Mouse (Mus musculus) liver, postnatal 0 days (tissue): ENCODE results near the gene Phpt1. TPM values are rescaled to one million over a fixed set of nuclear protein-coding genes. Genes with fewer than 3 reads are reported as not detected.

ENCODE experiments used
- ATAC-seq: fragments of 200-750 bp; cut with Nextera tagmentation; 2 replicates; pipeline ENCODE4 v1.8.0; 2017; ENCODE audit warnings: mild to moderate bottlenecking, moderate library complexity
- DNase-seq: peaks from one replicate; pipeline ENCODE4 v3.0.0-alpha.2; 2016
- H3K27ac ChIP-seq: fragments of 300-500 bp; sonication (generic); 2 replicates; pipeline ENCODE4 v1.5.1; 2014; ENCODE audit warnings: antibody characterized with exemption, moderate library complexity, mild to moderate bottlenecking, low read depth
- H3K27me3 ChIP-seq: fragments of 300-500 bp; sonication (generic); 2 replicates; pipeline ENCODE4 v1.6.1; 2014; ENCODE audit warnings: low read length, control low read depth, mixed read lengths; ENCODE audit not compliant: insufficient read depth
- H3K36me3 ChIP-seq: fragments of 300-500 bp; sonication (generic); replicated peaks from 2 replicates; pipeline ENCODE4 v1.6.1; 2014; ENCODE audit warnings: mild to moderate bottlenecking, control low read depth, low read length, moderate library complexity, mixed read lengths; ENCODE audit not compliant: insufficient read depth
- H3K4me1 ChIP-seq: fragments of 300-500 bp; sonication (generic); 2 replicates; pipeline ENCODE4 v1.6.1; 2014; ENCODE audit warnings: antibody characterized with exemption, mild to moderate bottlenecking, control low read depth; ENCODE audit not compliant: insufficient read depth
- H3K4me2 ChIP-seq: fragments of 300-500 bp; sonication (generic); 2 replicates; pipeline ENCODE4 v1.6.1; 2014; ENCODE audit warnings: low read depth, mild to moderate bottlenecking, low read length, moderate library complexity, mixed read lengths
- H3K4me3 ChIP-seq: fragments of 300-500 bp; sonication (generic); 2 replicates; pipeline ENCODE4 v1.5.1; 2014; ENCODE audit warnings: low read depth, low read length
- H3K9ac ChIP-seq: fragments of 300-500 bp; sonication (generic); replicated peaks from 2 replicates; pipeline ENCODE4 v1.6.1; 2014; ENCODE audit warnings: mild to moderate bottlenecking, moderate library complexity
- H3K9me3 ChIP-seq: fragments of 300-500 bp; sonication (generic); 2 replicates; pipeline ENCODE4 v1.6.1; 2016; ENCODE audit warnings: mild to moderate bottlenecking, control low read depth, low read length, mixed read lengths
- CTCF ChIP-seq: sonication (generic); IDR thresholded peaks from 2 replicates; pipeline ENCODE4 v1.5.1; 2016; ENCODE audit warnings: antibody characterized with exemption, low read depth
- EP300 ChIP-seq: IDR thresholded peaks from 2 replicates; pipeline ENCODE4 v1.6.1; 2016; ENCODE audit warnings: antibody characterized with exemption, low read depth, mild to moderate bottlenecking
- WGBS: fragments of 180-500 bp; shearing (Covaris S2); extraction: QIAGEN DNeasy Blood & Tissue Kit; methylation state at CpG from one replicate; pipeline ENCODE4 v1.1.7; 2014; ENCODE audit not compliant: insufficient replicate concordance; 5-methylcytosine and 5-hydroxymethylcytosine counted together
- polyA plus RNA-seq: library from polyadenylated mRNA; unstranded; fragments of >200 nt; fragmentation: Nextera tagmentation; extraction: Ambion mirVana; gene quantifications from 2 replicates; pipeline ENCODE4 v1.2.1, GENCODE M21; 2015

The Phpt1 gene
- polyA plus RNA-seq, 1 experiment from 2014 or later: 46.1 TPM

DNA sequence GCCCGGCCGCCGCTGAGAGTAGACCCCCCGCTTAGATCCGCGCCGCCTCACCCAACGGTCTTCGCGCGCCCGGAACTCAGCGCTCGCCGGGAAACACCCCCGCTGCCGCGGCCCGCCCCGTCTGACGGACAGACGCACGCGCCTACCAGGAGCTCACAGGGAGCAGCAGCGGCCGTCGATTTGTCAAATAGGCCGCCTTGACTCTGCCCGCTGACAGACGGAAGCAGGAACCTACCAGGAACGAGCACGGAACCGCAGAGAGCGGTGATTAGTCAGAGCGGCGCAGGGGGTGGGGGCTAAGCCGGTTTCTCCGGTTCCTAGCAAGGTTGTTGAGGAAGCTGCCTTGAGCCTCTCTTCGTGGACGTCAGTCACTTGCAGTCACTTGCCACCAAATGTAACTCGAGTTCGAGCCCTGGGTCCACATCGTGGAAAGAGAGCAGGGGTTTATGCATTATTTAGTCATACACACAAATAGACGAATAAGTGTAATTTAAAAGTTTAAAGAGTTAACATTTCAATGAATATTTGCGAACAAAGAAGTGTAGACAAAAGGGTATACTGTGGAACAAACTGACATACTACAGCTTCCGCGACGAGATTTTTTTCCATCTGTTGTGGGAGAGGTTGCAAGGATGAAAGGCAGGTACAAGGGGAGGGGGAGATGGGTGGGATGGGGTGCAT is 28.1 kb downstream of the Phpt1 start, which contains the start of gene Traf2:
Gene Traf2, minus strand, starts transcription at position 130 of the 681 bp plus-strand sequence.
- WGBS: 3% methylated on average over 48 of the region's 48 CpGs
- no peaks in the 10 kb centered on the region for H3K9me3 ChIP-seq

DNA sequence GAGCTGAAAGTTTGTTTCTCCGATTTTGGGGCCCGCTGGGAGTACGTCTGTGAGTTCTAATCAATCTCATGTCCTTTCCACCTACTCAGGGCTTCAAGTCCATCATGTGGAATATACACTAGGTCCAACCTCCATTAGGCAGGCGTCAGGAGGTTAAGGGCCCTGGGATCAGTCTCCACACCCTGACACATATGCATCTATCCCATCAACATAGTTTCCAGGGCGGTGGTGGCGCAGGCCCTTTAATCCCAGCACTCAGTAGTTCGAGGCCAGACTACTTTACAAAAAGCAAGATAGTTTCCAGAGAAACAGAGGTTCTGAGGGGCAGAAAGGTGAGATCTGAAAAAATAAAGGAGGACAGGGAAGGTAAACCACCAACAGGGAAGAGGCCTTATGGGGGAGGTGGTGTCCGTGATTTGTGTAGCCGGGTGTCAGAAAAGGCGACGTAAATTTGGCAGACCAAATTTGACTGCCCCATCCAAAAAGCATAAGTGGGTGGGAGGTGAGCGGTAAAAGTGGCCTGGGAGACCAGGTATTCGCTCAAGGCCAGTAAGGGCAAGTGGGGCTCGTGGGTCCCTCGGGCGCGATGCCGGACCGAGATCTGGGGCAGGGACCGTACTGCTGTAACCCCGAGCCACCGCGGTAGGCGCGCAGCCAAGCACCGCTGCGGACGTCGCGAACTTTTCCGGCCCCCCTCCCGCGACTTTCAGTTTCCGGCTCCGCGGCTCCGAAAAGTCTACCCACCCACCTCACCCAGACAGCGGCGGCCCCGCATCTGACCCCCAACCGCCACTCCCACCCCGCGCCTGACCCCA is 28.8 kb downstream of the Phpt1 start:
- peaks cover 24% of the 10 kb centered on the region for H3K4me1 ChIP-seq
- ATAC-seq (peak; percentile 77), DNase-seq (no peak)
- no peak for TF ChIP-seq EP300
- TF ChIP-seq CTCF: peak; percentile 10; the same call in 1 of the 2 replicates
- H3K4me2 ChIP-seq: peak overlapping the region; percentile 84
- H3K27ac ChIP-seq: peak overlapping the region; percentile 85
- H3K27me3 ChIP-seq: no peaks in the 10 kb centered on the region
- WGBS: 5% methylated on average over 43 of the region's 43 CpGs
- peak overlapping the region; percentile 75 for H3K9ac ChIP-seq
- H3K9me3 ChIP-seq: no peaks in the 10 kb centered on the region
- peak overlapping the region; percentile 77 for H3K4me3 ChIP-seq
- H3K36me3 ChIP-seq: 0 out of 2 replicates have a peak, but pooled peaks cover 2% of the 10 kb centered on the region

More for the DNA sequence above, 28.1 kb downstream of the Phpt1 start, which contains the start of gene Traf2:
- Histone ChIP-seq H3K9ac (peak within 1 kb of the TSS; percentile 75), H3K27me3 (no peaks in the 10 kb centered on the region), H3K27ac (peak within 1 kb of the TSS; percentile 85), H3K36me3 (0 out of 2 replicates have a peak, but pooled peaks cover 2% of the 10 kb centered on the region), H3K4me3 (peak within 1 kb of the TSS; percentile 77), H3K4me2 (peak within 1 kb of the TSS; percentile 84), H3K4me1 (peaks cover 24% of the 10 kb centered on the region)
- DNase-seq (peak; percentile 98), ATAC-seq (peak; percentile 100)
- TF ChIP-seq EP300: no peak; the same call in 1 of the 2 replicates
- TF ChIP-seq CTCF: no peak

DNA sequence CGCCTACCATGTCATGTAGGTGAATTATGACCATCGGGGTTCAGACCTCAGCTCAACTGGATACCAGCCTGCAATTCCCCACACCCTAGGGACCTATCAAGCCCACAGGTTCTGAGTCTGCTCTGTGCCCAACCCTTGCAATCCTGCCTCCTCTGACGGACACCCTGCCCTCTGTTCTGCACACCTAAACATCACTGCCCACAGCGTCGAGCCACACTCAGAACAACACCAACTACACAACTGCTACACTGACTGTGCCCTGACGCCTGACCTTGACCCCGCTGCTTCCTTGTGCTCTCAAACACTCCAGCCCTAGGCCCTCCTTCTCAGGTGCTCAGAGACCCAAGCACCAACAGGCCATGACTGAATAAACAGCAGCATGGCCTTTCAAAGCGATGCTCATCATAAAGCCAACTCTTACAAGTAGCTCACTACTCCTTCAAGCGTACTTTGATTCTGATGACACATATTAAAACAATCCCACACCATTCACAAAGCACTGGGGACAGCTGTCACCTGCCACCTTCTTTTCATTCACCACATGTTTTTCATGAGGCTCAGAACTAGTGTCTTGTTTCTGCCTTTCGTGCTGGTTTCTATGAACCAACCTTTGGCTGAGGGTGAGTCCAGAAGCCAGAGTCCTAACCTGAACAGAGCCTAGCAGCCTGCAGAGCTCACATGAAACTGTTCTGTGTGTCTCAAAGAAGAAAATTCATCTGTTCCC is 33.2 kb downstream of the Phpt1 start:
- no peak overlapping the region for H3K4me3 ChIP-seq
- H3K27ac ChIP-seq: no peak overlapping the region
- H3K4me2 ChIP-seq: no peak overlapping the region
- no peak overlapping the region for H3K9ac ChIP-seq
- no peaks in the 10 kb centered on the region for H3K27me3 ChIP-seq
- TF ChIP-seq EP300 (no peak), CTCF (no peak)
- 85% methylated on average over 10 of the region's 10 CpGs for WGBS
- ATAC-seq (no peak), DNase-seq (no peak)
- peaks cover 23% of the 10 kb centered on the region for H3K36me3 ChIP-seq
- H3K4me1 ChIP-seq: peaks cover 19% of the 10 kb centered on the region
- no peaks in the 10 kb centered on the region for H3K9me3 ChIP-seq

DNA sequence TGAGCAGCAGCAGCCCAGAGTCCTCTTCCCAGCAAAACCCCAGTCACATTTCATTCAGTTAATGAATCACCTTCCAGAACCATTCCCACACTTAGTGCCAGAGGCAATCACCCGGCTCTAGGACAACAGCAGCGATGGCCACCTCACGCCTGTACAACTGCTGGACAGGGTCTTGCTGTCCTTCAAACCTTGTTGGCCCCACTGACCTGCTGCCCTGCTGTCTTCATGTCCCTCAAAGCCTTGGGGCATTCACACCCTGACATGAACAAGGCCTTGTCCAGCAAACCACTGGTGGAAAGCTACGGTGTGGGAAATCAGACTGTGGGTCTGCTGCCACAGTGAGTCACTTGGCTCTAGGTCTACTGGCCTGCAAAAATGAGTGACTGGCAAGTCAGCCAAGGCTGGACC is 34.5 kb downstream of the Phpt1 start:
- no peak overlapping the region for H3K27ac ChIP-seq
- TF ChIP-seq CTCF (no peak), EP300 (no peak)
- 87% methylated on average over 4 of the region's 4 CpGs for WGBS
- no peak for ATAC-seq
- H3K9me3 ChIP-seq: no peaks in the 10 kb centered on the region
- no peak for DNase-seq
- H3K4me1 ChIP-seq: peaks cover 11% of the 10 kb centered on the region
- no peaks in the 10 kb centered on the region for H3K27me3 ChIP-seq
- no peak overlapping the region for H3K9ac ChIP-seq
- H3K4me2 ChIP-seq: no peak overlapping the region
- H3K36me3 ChIP-seq: peaks cover 33% of the 10 kb centered on the region
- no peak overlapping the region for H3K4me3 ChIP-seq

DNA sequence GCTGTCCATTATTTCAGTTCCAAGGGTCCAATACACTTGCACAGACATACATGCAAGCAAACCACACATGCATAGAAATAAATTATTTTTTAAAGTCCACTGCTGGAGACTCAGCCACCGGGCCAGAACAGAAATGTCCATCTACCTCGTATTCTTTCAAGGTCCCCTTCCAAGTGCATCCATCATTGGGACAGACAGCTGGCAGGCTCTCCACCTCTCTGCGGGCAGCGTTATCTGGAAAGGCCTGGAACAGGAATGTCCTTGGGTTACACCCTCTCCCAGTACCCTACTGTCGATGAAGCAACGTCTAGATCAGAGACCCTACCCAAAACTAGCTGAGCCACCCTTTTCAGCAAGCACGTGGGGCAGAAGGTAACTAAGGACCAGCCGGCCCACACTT is 38.5 kb downstream of the Phpt1 start:
- Histone ChIP-seq H3K27ac (no peak overlapping the region), H3K36me3 (peaks cover 56% of the 10 kb centered on the region), H3K4me1 (no peaks in the 10 kb centered on the region), H3K27me3 (no peaks in the 10 kb centered on the region), H3K4me2 (no peak overlapping the region), H3K9me3 (no peaks in the 10 kb centered on the region), H3K9ac (no peak overlapping the region), H3K4me3 (no peak overlapping the region)
- ATAC-seq (no peak), DNase-seq (no peak)
- 85% methylated on average over 8 of the region's 8 CpGs for WGBS
- TF ChIP-seq EP300: no peak
- TF ChIP-seq CTCF: no peak

DNA sequence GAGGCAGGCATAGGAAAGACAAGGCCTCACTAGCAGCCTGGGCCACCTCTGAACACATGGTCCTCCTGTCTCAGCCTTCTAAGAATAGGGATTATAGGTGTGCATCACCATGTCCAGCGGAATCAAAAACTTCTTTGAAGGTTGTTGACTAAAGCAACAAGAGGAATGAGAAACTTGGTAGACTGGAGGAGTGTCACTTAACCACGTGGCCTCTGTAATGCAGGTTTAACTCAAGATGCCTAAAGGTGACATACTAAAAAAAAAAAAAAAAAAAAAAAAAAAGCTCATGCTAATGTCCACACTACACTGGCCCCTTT is 40.2 kb downstream of the Phpt1 start:
- Histone ChIP-seq H3K9me3 (no peaks in the 10 kb centered on the region), H3K4me1 (no peaks in the 10 kb centered on the region), H3K4me3 (no peak overlapping the region), H3K36me3 (peaks cover 63% of the 10 kb centered on the region), H3K4me2 (no peak overlapping the region), H3K27me3 (no peaks in the 10 kb centered on the region), H3K9ac (no peak overlapping the region), H3K27ac (no peak overlapping the region)
- TF ChIP-seq EP300 (no peak), CTCF (no peak)
- DNase-seq (no peak), ATAC-seq (no peak)
- 78% methylated on average over 2 of the region's 2 CpGs for WGBS
